Mouse (Mus musculus): ENCODE data around the gene Strn4.

The Strn4 gene

GRCm38 (mm10) chr7:16876006-16876405, 60.3 kb downstream of the Strn4 start:
- no peak for DNase-seq (ENCODE audit: low spot score)

DNA sequence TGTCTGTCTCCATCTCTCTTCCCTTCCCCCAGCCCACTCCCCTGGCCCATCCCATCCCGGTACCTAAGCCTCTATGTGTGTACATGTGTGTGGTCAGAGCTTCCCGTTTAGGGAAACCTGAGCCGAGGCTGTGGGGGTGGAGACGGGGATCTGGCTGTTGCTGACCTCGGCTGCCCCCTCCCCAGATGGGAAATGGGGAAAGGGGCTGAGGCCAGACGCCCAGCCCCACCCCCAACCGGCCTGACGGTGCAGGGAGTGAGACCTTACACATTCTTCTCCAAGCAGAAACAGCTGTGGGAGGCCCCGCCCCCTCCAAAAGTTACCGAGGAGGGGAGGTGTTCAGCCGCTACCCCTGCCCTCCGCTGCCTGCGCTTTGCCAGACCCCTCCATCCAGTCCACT, 60.9 kb downstream of the Strn4 start:
- DNase-seq (ENCODE audit: low spot score) = no peak

DNA sequence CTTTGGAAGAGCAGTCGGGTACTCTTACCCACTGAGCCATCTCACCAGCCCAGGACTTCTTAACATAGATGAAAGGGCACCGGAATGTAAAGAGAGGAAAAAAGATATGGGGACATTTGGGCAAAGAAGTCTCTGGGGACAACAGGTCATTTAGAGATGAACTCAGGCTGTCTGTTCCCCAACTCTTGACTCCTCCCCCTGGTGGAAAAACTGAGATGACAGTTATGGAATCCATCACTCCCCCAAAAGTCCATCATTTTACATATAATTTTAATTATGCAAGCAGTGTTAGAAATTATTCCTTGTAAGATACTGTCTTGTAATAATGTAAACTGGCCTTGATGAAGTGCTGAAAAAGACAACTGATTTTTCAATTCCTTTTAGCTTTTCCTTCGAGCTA, 62.0 kb downstream of the Strn4 start:
- no peak for DNase-seq (ENCODE audit: low spot score)

- DNase-seq (ENCODE audit: low spot score) = no peak
These were observed 64.3 kb downstream of the Strn4 start for GRCm38 (mm10) chr7:16879796-16880547.

GRCm38 (mm10) chr7:16880615-16881014, 64.9 kb downstream of the Strn4 start:
- DNase-seq (ENCODE audit: low spot score) = no peak

- DNase-seq (ENCODE audit: low spot score) = no peak
These were observed 67.5 kb downstream of the Strn4 start for GRCm38 (mm10) chr7:16883162-16883561.

GRCm38 (mm10) chr7:16884334-16884733, 68.6 kb downstream of the Strn4 start:
- no peak for DNase-seq (ENCODE audit: low spot score)

- no peak for DNase-seq (ENCODE audit: low spot score)
These were observed 69.6 kb downstream of the Strn4 start for GRCm38 (mm10) chr7:16885271-16885776.

- DNase-seq (ENCODE audit: low spot score) = no peak
These were observed 70.2 kb downstream of the Strn4 start for GRCm38 (mm10) chr7:16885905-16886304.
